Mouse (Mus musculus) kidney, postnatal 4 days (tissue): Measurements from ENCODE around the gene Hsd11b2.

Experiments used
- DNase-seq, 2 experiments: peaks; one replicate each; pipeline ENCODE4 v3.0.0; 2021; ENCODE audit warnings: mixed read lengths in 2 of 2

Hsd11b2 gene

GRCm38 (mm10) chr8:105484392-105484791 lies 34.2 kb upstream of the Hsd11b2 start:
- peak; percentile 90 to 92 for DNase-seq

GRCm38 (mm10) chr8:105488082-105488481 lies 30.5 kb upstream of the Hsd11b2 start:
- no peak for DNase-seq

- no peak for DNase-seq
Measured at GRCm38 (mm10) chr8:105489281-105489680, 29.3 kb upstream of the Hsd11b2 start.

GRCm38 (mm10) chr8:105493495-105493894 lies 25.1 kb upstream of the Hsd11b2 start:
- no peak for DNase-seq

GRCm38 (mm10) chr8:105494566-105494965 lies 24.0 kb upstream of the Hsd11b2 start:
- no peak for DNase-seq

GRCm38 (mm10) chr8:105495350-105496302 lies 22.9 kb upstream of the Hsd11b2 start:
- DNase-seq, result no peak

- DNase-seq, result peak; percentile 93 to 95
Measured at GRCm38 (mm10) chr8:105496439-105497180, 21.9 kb upstream of the Hsd11b2 start, which contains the start of gene Zdhhc1. TSS of gene Zdhhc1 (minus strand) at chr8:105496902.

- no peak for DNase-seq
Measured at GRCm38 (mm10) chr8:105499787-105500186, 18.8 kb upstream of the Hsd11b2 start.

GRCm38 (mm10) chr8:105504617-105505016 lies 13.9 kb upstream of the Hsd11b2 start:
- no peak for DNase-seq

GRCm38 (mm10) chr8:105506977-105507376 lies 11.6 kb upstream of the Hsd11b2 start:
- DNase-seq, result no peak

- DNase-seq, result no peak
Measured at GRCm38 (mm10) chr8:105508758-105509157, 9.8 kb upstream of the Hsd11b2 start.

- no peak for DNase-seq
Measured at GRCm38 (mm10) chr8:105509997-105510735, 8.4 kb upstream of the Hsd11b2 start.

GRCm38 (mm10) chr8:105514194-105514593 lies 4.4 kb upstream of the Hsd11b2 start:
- no peak for DNase-seq

- peak; percentile 27 to 54 for DNase-seq
Measured at GRCm38 (mm10) chr8:105514656-105515055, 3.9 kb upstream of the Hsd11b2 start.

GRCm38 (mm10) chr8:105516018-105516645 lies 2.4 kb upstream of the Hsd11b2 start:
- DNase-seq, result peak; percentile 87 to 90

- peak in 1 of 2 experiments; percentile 43 for DNase-seq
Measured at GRCm38 (mm10) chr8:105517346-105517745, 1.2 kb upstream of the Hsd11b2 start.

- no peak for DNase-seq
Measured at GRCm38 (mm10) chr8:105519591-105519990, 1.0 kb downstream of the Hsd11b2 start.

GRCm38 (mm10) chr8:105520521-105520920 lies 2.0 kb downstream of the Hsd11b2 start:
- DNase-seq, result no peak

GRCm38 (mm10) chr8:105521061-105521460 lies 2.5 kb downstream of the Hsd11b2 start:
- DNase-seq, result peak in 1 of 2 experiments; percentile 24

- DNase-seq, result no peak
Measured at GRCm38 (mm10) chr8:105521995-105522769, 3.6 kb downstream of the Hsd11b2 start.

- peak in 1 of 2 experiments; percentile 22 for DNase-seq
Measured at GRCm38 (mm10) chr8:105522890-105523289, 4.3 kb downstream of the Hsd11b2 start.
